Mouse (Mus musculus) kidney, adult 9 months (tissue): ENCODE measurements around the gene AC124502.3.
"Not testable (repeated sequence)": the region's sequence is repeated elsewhere in the genome, so short reads cannot be mapped to it uniquely, and the experiment has no call there.

Source experiments
- DNase-seq: peaks from one replicate; pipeline ENCODE4 v3.0.0; 2022

AC124502.3 gene

DNA sequence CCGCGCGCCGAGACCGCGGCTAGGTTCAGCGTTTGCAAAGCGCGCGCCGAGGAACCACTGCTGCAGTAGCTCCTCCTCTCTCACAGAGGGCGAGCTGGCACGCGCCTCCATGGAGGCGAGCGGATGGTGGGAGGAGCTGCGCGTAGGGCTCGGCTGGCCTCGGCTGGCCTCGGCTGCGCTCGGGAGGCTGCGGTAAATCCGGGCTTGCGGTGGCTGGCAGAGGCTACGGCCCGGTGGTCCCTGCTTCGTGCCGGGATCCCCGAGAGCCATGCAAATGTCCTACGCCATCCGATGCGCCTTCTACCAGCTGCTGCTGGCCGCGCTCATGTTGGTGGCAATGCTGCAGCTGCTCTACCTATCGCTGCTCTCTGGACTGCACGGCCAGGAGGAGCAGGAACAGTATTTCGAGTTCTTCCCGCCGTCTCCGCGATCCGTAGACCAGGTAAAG, at the start of gene AC124502.3, which contains the start of gene B4gat1:
Gene AC124502.3 (plus strand): TSS at position 183 of the 448 bp plus-strand sequence.
Gene B4gat1 (plus strand): TSS at position 118 of the 448 bp plus-strand sequence.
- DNase-seq: peak; percentile 87

DNA sequence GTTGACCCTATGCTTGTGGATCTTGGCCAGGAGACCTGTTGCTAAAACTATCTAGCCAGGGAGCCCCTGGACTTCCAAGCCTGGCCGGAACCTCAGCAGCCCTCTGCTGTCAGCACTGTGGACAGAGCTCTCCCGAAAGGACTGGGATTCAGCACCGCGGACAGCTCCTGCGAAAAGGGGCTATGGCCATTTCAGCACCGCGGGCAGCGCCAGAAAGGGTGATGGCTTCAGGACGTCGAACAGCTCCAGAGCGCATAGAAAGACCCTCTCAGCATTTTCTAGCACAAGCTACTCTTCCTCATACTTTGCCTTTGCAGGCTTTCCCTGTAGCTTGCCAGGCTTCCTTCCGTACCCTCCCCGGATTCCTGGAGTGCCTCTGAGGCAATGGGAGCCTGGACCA, 49.7 kb upstream of the AC124502.3 start:
- peak; percentile 89 for DNase-seq

DNA sequence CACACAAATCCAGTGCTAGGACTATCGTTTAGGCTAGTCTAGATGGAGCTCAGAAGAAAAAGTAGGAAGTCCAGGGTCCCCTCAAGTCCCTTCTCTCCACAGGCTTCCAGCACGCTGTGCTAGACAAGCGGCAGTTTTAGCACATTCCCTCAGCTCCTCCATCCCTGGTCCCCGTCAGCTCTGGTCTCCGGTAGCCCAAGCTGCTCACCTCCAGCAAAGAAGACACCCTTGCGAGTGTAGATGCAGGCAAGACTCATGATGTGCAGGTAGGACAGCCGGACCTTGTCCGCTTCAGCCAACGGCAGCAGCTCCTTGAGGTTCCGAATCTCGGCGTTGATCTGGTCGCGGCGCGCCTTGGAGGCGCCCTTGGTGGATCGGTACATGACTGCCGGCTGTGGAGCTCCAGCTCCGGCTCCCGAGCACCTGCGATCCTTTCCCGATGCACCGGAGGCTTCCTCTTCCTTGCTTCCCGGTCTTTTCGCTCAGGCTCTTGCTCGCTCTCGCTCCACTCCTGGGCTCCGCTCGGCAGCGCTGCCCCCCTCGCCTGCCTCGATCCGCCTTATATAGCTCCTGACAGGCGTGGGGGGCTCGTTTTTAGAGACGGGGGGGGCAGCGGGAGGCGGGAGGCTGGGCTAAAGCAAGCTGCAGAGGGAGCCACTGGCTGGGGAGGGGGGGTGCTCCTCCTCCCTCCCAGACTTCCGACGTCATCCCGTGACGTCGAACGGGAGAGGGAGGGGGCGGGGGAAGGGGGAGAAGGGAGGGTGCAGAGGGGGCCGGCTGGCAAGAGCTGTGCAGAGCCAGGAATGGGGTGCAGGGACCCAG, 49.0 kb upstream of the AC124502.3 start:
- no peak for DNase-seq

DNA sequence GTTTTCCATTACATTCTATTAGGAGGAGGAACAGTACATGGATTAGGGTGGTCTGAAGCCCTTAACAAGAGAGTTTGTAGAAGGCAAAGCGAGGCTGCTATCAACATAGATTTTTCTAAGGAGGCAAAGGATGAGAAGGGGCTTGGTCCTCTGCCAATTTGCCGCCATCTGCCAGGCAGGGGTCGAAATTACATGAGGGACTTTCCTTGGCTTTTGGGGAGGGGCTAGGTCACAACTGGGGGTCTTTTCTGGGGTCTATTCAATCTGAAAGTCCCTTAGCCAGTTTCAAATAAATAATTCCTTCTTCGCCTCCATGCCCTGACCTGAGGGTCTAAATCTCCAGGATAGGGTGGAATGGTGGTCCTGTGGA, 48.5 kb upstream of the AC124502.3 start, which contains the start of gene Npas4:
Gene Npas4 (minus strand): TSS at position 61 of the 370 bp plus-strand sequence.
- no peak for DNase-seq

DNA sequence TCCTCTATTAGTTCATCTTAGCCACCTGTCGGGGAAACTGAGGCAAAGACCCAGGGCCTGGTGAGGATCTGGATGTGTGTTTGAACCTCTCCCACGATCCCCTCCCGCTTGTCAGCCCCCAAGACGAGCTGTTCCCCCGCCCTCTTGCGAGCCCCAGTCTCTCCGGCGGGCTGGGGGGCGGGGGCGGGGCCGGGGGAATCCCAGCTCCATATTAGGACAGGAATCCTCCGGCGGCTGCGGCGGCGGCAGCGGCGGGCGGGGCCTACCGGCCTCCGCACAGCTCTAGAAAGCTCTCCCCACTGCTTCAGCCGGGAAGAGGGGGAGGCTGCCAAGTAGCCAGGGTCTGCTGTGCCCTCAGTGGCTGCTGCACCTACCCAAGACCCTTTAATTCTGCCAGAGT, 48.0 kb upstream of the AC124502.3 start:
- DNase-seq: no peak

DNA sequence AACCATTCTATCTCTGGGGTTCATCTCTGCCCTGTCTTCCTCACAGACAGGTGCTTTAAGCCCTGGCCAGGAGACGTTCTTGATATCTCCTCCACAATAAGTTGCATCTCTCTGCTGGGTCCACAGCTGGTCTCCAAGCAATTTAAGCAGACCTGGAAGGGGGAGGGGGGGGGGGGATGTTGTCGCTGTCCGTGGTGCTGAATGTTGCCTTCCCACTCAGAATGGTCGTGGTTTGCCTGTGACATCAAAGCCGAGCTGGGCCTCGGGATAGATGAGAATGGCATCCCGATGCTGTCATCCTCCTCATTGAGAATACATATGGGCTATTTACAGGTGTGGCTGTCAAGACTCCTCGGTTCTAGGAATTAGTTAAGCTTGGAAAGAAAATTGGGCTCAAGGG, 46.3 kb upstream of the AC124502.3 start:
- no peak for DNase-seq

DNA sequence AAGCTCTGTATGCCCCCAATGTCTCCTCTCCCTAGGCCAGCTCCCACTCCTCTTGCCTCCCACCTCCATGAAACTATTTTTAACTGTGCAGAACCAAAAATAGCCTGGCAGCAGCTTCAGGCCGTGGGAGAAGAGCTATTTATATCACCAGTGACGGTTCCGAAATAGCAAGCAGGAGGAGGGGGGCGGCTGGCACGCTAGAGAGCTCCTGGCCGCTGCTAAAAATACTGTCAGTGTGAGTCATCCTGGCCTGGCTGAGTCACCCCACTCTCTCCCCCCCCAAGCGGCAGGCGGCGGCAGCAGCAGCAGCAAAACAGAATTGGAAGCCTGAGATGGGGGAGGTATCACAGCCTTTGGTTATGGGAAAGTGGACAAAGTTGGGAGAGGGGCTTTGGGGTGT, 45.8 kb upstream of the AC124502.3 start:
- DNase-seq: no peak

- DNase-seq: no peak
Observed at GRCm38 (mm10) chr19:4994043-4994442, 44.6 kb upstream of the AC124502.3 start.

DNA sequence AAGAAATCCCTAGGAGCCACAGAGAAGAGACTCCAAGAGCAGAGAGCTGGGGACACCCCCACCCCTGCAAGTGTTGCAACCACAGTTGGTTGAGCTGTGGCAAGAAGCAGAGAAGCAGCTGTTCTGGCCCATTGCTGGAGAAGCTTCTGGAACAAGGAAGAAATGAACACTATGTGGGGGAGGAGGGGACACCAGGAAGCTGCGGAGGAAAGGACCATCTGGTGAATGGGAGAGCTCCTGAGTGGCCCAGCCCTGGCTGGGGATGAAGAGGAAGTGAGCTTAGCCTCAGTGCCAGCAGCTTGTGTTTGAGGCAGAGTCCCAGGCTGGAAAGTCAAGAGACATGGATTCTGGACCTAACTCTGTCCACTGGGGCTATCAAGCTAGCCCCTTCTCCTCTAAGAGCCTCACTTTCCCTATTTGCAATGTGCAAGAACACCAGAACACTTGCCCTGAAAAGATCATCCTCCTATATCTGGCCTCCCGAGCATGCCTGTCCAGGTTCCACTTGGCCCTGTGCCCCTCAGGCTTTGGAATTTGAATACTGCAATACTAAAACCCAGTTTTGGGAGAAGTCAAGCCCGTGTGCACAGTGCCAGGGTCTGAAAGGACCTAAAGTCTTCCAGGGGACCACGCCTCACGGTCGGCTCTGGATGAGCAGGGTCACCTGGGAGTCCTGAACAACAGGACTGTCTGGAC, 39.1 kb upstream of the AC124502.3 start:
- no peak for DNase-seq

GRCm38 (mm10) chr19:5001666-5002406, 36.9 kb upstream of the AC124502.3 start:
- DNase-seq: peak; percentile 69

- DNase-seq: not testable (repeated sequence)
Observed at GRCm38 (mm10) chr19:5003644-5004043, 35.0 kb upstream of the AC124502.3 start.

DNA sequence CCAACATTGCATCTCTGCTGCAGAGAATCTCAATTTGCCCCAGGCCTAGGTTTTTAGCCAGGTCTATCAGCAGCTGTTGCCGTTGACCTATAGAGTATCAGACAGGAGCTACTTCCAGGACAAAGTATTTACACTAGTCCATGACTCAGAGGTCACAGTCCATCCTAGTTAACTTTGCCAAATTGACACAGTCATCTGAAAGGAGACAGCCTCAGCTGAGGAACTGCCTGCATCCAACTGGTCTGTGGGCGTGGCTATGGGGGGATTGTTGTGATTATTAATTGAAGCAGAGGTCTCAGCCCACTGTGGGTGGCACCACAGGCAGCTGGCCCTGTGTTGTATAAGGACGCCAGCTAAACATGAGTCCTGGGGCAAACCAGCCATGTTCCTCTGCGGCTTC, 33.8 kb upstream of the AC124502.3 start:
- no peak for DNase-seq

DNA sequence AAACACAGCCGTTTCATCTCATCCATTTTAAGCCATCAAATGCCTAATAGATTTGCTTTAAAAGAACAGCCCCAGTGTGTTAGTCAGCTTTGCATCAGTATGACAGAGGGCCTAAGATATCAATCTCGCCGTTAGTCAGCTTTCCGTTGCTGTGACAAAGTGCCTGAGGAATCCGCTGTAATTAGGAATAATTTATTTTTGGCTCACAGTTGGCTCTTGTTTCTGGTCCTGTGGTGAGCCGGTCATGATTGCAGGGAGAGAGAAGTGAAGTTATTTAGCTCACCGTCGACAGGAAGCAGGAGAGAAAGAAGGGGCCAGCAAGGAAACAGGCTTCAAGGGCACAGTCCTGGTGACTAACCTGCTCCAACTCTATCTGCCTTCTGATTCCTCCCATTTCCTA, 25.6 kb upstream of the AC124502.3 start:
- DNase-seq: no peak

GRCm38 (mm10) chr19:5014961-5015398, 23.7 kb upstream of the AC124502.3 start:
- peak; percentile 65 for DNase-seq

GRCm38 (mm10) chr19:5016221-5016742, 22.4 kb upstream of the AC124502.3 start:
- peak; percentile 66 for DNase-seq

DNA sequence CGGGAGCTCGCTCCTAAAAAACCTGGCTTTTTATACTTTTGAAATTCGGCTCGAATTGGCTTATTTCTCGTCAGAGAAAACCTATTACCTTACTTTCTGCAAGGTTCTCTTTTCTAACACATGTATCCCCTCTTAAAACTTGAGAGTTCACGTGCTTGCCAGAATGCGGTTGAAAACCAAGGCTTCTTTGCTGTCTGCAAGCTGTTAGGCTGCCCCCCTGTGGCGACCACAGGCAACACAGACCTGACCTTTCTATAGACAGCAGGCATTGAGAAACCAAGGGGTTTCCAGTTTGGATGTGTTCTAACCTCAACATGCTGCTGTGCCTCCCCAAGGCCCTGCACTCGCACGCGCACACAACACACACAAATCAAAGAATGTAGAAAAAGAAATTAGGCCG, 21.9 kb upstream of the AC124502.3 start:
- DNase-seq: peak; percentile 72

DNA sequence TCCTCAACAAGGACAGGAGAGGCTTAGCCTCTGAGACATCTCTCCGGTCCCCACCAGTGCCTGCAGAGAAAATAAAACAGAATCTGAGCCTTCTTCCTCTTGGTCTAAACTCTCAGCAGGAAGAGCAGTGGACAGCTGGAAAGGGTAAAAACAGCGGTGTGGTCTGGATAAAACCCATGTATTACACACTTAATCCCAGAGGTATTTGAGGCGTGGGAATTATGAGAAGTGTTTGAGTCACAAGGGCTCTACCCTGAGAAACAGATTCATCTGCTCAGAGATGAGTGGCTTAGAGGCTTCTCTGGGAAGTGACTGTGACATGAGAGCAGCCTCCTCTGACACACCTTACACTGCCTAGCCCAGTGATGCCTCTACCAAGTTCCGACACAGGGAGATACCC, 21.1 kb upstream of the AC124502.3 start:
- DNase-seq: no peak

GRCm38 (mm10) chr19:5018191-5018590, 20.5 kb upstream of the AC124502.3 start:
- no peak for DNase-seq

DNA sequence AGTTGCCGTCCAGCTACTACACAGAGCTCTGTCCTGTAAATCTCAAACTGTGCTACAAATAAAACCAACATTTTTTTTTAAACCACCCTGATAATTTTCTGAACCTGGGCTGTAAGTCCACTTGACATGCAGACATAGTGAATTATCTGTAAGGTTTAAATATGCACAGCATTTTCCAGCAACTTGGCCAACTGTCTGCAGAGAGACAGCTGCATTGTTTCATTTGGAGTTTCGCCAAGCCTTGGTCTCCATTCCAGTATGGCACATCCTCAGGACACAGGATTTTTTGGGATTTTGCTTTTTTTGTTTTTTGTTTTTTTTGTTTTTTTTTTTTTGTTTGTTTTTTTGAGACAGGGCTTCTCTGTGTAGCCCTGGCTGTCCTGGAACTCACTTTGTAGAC, 17.3 kb upstream of the AC124502.3 start:
- no peak for DNase-seq

GRCm38 (mm10) chr19:5023621-5024479, 14.8 kb upstream of the AC124502.3 start, which contains the start of gene Slc29a2:
TSS of gene Slc29a2 (plus strand) at chr19:5023860.
- DNase-seq: peak; percentile 95

- DNase-seq: no peak
Observed at GRCm38 (mm10) chr19:5026111-5026510, 12.6 kb upstream of the AC124502.3 start.

GRCm38 (mm10) chr19:5032686-5033085, 6.0 kb upstream of the AC124502.3 start:
- no peak for DNase-seq
